Mouse (Mus musculus) thymus, postnatal 10 days (tissue): ENCODE measurements at regions not wholly inside any gene's neighbourhood (a gene's known extent, or its start where the extent isn't known, plus 50 kb on each side); places are given as distances from the start of the nearest gene placed in this dataset.

Experiments used
- DNase-seq, 2 experiments: peaks; one replicate each; pipeline ENCODE4 v3.0.0; 2021; ENCODE audit warnings: low spot score in 2 of 2

DNA sequence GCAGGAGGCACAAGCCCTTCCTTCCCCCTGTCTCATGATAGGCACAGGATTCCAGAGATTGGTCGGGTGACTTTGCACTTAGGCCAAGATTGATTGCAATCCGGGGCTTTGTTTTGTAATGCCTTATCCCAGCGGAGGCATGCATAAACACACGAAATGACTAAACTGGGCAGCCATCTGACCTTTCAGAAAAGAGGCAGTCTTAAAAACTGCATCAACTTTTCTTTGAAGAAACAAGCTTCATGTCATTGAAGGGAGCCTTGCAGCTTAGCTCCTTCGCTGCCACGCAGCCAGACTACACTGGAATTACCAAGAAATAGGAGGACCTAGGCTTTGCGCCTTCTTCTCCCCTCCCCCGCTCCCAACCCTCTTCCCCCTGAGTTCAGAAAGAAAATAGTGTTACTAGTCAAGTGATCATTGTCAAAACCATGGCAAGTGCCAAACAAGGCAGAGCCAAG lies 67.7 kb upstream of the BC052040 start:
- DNase-seq, result no peak

DNA sequence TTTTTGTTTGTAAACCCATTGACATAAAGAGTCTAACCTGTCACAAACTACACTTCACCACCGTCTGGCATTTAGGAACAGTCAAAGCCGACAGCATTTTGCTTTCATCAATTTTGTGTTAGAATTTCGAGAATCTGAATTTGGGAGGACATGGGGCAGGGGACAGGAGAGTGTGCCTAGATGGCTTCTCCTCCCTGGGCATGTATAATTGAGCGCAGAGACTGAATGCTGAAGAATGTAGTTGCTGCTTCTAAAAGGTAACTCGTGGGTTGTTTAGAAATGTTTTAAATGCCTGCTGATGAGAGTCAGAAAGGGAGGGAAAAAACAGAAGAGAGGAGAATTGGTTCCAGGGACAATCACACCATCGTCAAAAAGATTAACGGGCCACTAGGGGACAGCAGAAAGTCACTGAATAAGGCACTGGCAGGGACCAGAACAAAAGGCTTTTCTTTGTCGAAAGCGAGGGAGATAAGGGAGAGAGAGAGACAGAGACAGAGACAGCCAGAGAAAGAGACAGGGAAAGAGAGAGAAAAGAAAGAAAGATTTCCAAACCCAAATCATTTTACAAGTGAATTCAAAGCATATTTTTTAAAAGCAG lies 66.6 kb upstream of the BC052040 start:
- no peak for DNase-seq

DNA sequence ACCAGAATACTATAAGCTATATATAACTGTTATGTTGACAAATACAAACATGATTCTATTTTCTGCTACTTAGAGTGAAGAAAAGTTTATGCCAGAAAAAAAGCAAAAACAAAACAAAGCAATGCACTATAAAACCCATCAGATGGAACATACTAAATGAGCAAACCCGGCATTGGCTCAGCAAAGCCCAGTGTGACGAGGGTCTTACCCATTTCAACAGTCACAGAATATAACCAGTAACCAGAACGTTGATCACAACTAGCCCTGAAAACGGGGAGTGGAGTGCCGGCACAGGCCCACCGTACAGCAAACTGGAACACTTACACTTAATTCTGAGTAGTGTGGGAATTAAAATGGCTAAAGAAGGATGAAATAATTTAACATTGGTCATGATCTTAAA lies 66.0 kb upstream of the BC052040 start:
- DNase-seq, result no peak

DNA sequence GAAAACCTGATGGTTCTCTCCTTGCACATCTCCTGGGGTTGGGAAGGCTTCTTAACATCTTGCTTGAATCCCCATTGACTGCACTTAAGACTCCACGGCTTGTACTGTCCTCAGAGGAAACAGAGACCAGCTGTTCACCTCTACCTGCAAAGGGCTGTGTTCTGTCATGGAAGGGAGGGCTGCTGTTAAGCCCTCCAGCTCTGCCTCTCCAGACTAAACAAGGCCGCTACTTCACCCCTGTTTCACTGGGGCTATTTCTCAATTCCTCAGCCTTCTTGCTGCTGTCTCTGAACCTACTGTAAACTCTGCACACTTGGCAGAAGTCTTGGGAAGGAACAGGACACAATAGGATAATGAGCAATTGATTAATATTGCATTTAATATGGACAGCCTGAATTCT lies 64.7 kb upstream of the BC052040 start:
- DNase-seq, result no peak

DNA sequence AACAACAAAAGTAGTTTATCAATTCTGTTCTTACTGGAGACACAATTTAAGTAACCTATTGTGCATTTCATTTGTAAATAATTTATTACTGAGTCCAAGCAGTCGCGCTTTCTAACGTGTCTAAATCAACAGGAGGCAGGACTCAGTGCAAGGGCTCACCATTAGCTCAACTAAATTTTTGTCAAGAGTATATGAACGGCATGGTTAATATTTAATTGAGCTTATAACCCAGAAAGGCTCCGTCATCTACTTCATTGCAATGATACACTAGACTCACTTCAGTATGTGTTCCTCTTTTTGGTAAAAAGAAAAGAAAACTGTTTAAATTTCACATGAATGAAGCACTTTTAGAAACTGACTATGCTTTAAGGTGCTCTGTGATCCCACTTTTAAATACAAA lies 61.5 kb upstream of the BC052040 start:
- DNase-seq, result no peak

DNA sequence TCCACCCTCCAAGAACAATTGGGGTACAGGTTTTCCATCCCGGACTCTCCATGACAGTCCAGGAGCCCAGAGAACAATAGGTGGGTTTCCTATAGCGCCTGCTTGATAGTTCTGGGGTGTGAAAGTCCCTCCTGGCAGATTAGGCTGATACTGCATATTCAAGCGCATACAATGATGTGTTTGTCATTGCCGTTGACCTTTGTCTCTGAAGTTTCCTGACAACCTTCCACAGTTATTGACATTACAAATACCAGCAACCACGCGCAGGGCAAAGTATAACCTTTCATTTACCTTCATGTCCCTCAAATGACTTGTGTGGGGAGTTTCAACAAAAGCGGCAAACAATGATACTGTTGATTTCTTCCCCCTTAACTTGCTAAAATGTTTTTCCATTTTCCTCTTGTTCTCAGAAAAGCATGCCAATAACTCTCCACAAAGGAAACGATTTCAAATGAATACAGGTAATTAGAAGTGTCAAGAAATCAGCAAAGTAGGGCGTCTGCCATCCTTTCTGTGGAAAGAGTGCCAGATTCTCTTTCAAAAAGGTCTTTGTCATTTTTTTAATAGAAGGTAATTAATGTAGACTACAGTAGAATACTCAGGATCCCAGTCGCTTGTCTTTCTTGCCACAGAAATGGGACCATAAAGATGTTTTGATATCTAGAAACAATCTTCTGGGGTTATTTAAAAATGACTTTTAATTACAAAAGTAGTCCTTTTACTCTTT lies 60.9 kb upstream of the BC052040 start:
- no peak for DNase-seq

DNA sequence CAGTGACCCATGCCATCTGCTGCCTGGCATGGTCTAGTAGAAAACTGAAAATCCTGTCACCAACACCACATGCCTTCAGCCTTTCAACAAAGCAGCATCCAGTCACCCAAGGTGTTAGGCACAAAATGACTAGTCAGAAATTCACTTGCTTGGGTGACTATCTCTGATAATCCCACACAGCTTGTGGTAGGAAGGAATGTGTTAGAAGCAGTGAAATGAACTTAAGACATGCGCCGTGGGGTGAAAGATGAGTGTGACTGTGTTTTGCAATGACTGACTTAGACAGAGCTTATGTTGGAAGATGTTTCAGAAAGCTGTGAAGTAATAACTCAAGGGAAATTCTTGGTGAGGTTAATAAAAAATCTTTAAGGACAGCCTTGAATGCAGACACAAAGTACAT lies 51.6 kb upstream of the BC052040 start:
- DNase-seq, result no peak
